Mouse (Mus musculus): Measurements from ENCODE around the gene Klhl2.
A peak's percentile ranks its signal among the peaks of the same experiment; 100 is the strongest.

Gene Klhl2

DNA sequence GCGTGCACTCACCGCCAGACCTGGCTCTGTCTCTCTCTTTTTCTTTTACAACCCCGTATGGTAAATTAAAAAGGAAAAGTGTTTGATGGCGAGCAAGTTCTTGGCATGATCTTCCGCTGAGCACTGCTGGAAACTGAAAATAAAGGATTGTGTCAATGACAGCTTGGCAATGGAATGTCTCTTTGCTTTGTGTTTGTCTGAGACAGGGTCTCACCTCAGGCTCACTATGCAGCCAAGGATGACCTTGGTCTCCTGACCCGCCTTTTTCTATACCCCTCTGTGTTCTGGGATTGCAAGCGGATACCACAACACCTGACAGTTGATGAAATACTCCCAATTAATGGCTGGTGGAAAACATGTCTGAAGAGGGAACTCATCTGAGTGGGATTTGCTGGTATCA, 80.2 kb downstream of the Klhl2 start:
- DNase-seq (ENCODE audit: low read depth, low spot score) = no peak

DNA sequence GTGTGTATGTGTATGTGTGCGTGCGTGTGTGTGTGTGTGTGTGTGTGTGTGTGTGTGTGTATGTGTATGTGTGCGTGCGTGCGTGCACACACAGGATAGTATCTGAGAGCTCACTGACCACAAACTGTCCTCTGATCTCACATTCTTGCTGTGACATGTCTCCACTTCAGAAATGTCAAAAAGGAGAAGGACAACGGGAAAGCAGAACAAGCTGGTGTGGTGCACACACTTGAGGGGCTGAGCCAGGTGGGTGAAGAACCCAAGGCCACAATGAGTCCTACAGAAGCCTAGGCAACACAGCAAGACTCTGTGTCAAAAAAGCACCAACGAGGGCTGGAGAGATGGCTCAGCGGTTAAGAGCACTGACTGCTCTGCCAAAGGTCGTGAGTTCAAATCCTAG, 81.2 kb downstream of the Klhl2 start:
- DNase-seq (ENCODE audit: low read depth, low spot score) = no peak

DNA sequence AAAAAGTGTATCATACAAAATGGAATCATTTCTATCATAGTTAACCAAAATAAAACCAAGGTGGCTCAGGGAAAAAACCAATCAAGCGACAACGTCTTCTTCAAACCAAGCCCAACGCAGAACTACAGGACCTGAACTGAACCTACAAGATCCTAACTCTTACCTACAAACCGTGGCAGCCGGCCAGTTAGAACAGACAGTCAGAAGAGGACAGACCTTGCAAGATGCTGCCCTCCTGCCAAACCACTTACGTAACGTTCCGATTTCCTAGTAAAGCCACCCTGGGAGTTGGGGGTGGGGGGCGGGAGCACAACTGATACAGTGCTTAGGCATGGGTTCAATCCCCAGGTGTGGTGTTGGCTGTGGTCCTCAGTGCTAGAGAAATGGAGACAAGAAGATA, 82.8 kb downstream of the Klhl2 start:
- DNase-seq (ENCODE audit: low read depth, low spot score) = no peak

DNA sequence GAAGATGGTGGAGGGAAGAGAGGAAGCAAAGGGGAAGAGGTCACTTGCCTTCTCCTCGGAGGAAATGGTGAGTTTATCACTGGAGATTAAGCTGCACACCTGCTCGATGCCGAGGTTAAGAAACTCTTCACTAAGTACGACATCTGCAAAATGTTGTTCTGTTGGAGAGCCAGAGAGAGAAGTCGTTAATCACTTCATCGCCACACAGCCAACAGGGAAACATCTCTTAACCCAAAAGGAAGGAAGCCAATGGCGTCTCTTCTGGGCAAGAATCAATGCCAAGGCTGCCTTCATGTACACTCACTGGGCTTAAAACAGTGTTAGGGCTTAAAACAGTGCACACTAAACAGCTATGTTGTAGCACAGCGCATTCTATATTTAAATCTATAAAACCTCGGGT, 85.7 kb downstream of the Klhl2 start:
- DNase-seq (ENCODE audit: low read depth, low spot score) = no peak

DNA sequence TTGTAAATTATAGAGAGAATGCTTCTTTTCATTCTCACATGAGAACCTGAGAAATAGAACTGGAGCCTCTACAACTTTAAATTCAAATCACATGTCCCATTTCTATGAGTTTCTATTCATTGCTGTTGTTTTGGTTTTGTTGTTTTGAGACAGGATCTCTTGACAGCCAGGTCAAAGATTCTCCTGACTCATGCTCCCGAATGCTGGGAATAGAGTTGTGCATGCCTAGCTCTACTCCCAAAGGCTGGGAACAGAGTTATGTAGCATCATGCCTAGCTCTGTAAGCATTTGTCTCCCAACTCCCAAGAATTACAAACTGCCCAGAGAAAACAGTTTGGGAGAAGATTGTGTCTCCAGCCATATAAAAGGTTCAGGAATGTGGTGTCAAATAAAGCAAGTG, 87.1 kb downstream of the Klhl2 start:
- DNase-seq (ENCODE audit: low read depth, low spot score) = no peak

DNA sequence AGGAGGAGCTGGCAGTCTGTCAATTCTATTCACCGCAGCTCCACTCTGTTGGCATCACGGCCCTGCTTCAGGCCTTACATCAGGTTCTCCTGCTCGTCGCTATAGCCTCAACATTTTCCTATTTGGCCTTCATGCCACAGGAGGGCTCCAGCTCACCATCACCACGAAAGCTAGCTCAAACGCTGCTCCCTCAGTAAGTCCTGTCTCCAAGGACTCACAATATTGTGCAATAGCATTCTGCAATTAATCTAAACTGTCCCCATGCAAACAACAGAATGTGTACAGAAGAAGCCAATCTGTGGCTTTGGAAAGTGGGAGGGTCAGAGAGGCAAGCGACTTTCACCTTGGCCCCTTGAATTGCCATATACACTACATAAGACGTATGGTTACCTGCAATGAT, 88.4 kb downstream of the Klhl2 start:
- DNase-seq (ENCODE audit: low read depth, low spot score) = no peak

DNA sequence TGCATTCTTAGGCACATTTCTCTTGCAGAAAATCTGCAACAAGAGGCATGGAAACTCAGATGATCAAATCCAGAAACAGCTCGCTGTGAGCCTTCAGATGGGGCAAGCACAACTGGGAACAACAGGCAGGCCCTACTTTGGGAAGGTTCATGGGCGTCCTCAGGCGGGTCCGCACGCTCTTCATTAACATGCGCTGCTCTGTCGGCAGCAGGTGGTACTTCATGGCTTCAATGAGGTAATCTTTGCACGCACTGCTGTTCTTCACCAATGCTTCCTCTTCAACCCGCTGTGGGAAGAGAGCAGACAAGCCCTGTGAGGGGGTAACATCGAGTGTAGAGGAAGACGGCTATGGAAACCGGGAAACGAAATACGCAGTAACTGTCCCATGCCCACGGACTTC, 91.9 kb downstream of the Klhl2 start:
- DNase-seq (ENCODE audit: low read depth, low spot score) = peak; percentile 39

DNA sequence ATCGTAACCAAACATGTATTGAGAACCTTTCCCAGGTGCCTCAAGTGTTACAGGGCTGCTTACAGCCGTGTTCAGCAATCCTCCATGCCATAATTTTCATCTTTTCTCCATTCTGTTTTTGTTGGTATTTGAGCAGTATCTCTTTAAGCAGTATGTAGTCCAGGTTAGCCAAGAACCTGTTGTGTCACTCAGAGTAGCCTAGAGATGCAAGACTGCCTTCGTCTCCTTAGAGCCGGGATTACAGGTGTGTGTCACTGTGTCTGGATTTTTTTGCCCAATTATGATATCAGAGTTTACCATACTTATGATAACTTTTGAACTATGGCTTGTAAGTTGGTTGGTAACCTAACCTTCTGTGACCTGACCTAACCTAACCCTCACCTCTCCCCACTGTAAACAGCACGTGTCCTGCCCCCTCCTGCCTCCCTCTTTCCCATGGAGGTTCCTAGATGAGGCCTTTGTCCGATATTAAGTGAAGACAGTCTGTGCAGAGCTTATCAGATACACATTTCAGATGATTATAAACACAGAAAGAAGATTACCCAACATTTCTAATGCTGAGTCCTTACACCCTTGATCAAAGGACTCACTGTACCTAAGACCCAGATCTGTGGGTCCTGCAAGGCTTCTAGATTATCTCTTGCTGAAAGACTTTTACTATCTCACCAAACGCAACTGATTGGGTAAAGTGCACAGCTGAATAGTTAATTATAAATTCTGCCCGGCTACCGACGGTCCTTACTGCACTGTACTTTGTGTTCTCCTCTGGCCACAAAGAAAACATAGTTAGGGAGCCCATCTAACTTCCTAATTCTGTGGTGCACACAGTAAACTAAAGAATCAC, 103.4 kb downstream of the Klhl2 start:
- DNase-seq (ENCODE audit: low read depth, low spot score) = no peak

DNA sequence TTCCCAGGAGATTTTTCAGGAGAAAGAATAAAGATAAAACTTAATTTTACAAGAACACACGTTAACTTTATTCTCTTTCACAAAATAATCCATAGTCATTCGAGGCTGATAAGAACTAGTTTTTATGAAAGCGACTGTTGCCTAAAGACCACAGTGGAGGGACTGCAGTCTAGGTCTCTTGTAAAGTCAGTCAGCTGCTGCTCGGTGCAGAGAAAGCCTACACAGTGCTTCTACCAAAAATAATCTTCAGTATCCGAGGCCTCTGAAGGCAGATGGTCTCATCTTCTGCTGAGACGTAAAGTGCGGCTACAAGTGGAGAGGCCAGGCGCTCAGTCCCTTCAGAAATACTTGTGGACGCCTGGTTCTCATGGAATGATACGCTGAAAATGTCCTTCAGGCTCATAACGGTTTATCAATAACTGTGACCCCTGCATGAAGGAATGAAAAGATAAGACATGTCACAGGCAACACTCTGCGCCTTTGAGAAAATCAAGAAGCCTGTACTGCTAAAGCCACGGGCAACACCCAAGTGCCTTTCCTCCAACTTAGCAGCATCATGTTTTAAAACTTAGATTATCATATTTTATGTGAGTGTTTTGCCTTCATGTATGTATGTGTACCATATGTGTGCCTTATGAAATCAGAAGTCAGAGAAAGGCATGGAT, 109.1 kb downstream of the Klhl2 start:
- DNase-seq (ENCODE audit: low read depth, low spot score) = no peak

DNA sequence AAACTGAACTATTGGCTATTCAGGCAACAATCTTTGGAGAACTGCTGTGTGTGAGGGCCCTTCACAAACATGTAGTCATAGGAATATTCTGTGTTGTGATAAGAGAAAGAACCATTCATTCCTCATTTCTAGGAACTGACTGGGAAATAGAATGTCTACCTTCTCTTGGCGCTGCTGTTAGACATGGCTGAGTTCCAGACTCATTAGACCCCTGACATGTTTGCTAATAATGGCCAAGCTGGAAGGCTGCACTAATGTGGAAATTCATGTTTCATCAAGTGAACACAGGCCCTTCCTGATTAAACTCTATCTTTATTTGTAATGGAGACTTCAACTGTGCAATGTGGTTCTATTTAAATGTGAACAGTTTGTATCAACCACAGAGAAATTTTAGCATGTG, 110.9 kb downstream of the Klhl2 start:
- no peak for DNase-seq (ENCODE audit: low read depth, low spot score)

DNA sequence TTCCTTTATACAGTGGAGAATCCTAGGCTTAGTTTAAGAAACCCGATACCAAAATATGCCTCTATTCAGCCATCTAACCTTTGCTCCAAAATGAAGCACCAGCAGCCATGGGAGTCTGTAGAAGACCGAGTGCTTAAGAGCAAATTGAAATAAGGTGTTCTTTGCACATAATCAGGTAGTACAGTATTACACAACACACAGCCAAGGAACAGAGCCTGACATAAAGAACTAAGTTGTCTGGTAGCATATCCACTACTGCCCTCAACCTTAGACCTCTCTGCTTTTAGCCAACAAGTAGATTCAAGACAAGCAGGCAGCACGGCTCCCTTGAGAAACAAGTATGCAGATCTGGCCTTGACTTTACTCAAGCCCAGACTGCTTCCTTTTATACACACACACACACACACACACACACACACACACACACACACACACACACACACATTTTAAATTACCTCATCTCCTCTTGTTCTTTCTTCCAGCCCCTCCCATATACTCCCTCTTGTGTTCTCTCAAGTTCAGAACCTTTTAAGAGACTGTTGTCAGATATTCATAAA, 113.0 kb downstream of the Klhl2 start:
- DNase-seq (ENCODE audit: low read depth, low spot score) = no peak

DNA sequence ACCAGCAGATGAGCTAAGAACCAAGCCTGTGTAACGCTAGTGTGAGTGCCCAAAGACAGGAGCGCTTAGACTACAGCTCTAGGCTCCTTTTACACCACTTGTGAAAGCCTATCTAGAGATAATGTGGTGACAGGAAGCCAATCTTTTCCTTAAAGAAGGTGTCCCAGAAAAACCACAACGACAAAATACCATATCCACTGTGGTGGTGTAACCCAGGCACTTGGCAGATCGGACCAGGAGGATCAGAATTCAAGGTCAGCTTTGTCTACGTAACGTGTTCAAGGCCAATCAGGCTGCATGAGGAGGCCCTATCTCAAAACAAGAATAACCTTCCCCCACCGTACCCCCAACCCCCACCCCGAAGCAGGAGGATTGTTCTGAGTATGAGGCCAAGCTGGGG, 114.7 kb downstream of the Klhl2 start:
- no peak for DNase-seq (ENCODE audit: low read depth, low spot score)

DNA sequence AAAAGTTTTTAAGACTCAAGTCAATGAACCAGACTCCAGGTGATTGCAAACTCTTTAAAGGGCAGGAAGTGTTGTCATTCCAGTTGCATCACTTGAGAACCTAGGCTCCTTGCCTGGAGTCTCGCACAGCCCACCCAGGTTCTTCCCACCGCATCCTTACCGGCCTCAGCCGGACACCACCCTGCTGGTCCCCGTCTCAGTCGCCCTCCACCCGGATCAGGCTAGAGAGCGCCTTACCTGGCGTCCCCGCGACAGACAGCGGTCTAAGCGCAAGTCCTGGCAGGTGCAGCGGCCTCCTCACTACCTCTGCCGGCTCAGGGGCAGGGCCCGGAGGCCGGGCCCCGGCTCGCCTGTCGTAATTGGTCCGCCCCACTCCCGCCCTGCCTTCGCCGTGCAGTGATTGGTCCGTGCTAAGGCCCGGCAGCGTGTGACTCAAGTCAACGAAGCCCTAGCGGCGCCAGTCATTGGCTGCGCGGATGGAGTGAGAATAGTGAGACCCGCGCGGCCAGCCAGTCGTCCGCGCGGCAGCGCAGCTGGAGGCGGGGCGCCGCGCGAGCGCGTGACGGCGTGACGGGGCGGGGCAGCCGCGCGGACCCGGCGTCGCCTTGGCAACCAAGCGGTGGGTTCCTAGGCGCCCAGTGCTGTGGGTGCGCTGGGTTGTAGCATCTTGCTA, 116.4 kb downstream of the Klhl2 start, which contains the start of gene Msmo1:
TSS of gene Msmo1 (minus strand) at position 522 of the 673 bp plus-strand sequence.
- DNase-seq (ENCODE audit: low read depth, low spot score) = peak; percentile 99

DNA sequence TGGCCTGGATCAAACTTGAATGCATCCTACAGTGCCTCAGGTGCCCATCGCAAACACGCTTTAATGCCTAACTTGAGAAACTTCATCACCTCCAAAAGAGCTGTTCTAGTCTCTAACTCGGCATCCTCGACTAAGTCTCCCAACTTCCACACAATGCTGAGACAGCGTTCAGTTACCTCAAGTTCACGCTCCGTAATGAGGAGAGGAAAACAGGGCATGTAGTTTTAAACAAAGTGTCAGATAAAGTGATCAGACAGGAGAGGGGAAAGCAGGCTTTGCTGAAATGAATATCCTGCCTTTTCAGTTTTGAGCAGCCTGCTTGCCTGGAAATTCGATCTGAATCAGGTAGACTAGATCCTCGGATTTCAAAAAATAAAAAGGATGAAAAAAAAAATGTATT, 117.2 kb downstream of the Klhl2 start:
- DNase-seq (ENCODE audit: low read depth, low spot score) = no peak

DNA sequence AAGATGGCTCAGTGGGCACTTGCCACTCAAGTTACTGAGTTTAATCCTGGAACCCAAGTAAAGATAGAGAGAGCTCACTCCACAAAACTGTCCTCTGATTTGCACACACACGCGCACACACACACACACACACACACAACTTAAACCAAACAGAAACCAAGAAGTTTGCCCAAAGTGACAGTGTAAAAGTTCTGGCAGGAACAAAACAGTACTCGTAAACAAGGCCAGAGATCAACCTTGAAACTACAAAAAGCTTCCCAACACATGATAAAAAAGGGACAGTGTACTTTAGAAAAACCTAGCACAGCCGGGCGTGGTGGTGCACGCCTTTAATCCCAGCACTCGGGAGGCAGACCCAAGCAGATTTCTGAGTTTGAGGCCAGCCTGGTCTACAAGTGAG, 121.7 kb downstream of the Klhl2 start:
- DNase-seq (ENCODE audit: low read depth, low spot score) = no peak

DNA sequence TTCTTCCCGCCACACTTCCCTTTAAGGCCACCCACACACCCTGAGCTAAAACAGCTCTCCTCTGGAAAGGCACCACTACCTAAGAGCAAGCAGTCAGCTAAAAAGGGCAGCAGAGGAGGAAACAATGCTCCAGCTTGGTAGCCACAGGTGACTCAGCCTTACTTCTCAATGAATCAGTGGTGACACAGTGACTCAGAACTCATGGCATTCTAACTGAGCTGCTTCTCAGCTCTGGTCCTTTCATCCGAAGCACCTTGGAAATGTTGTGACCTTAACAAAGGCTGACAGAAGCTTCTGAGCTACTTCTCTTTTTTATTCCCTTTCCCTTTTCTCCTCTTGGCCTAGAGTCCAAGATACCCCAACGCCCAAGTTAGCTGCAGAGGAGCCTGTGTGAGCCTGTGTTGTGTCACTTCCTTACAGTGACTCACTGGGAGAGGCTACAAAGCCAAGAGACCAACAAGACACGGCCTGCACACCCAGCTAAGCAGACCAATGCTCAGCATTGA, 123.6 kb downstream of the Klhl2 start:
- DNase-seq (ENCODE audit: low read depth, low spot score) = no peak

DNA sequence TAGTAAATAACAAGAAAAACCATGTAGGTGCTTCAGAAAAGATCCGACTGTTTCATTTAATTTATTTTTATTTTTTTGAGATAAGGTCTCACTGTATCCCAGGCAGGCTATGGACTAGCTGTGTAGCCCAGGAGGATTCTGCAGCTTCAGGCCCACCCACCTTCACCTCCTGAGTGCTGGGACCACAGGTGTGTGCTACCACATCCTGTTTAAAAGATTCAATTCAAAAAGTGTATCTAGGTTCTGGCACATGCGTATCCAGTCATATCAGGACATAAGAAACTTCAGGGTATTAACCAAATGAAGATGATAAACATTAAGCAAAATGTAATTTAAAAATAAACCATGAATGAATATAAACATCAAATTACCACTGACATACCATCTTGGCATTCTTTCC, 126.6 kb downstream of the Klhl2 start:
- DNase-seq (ENCODE audit: low read depth, low spot score) = no peak

DNA sequence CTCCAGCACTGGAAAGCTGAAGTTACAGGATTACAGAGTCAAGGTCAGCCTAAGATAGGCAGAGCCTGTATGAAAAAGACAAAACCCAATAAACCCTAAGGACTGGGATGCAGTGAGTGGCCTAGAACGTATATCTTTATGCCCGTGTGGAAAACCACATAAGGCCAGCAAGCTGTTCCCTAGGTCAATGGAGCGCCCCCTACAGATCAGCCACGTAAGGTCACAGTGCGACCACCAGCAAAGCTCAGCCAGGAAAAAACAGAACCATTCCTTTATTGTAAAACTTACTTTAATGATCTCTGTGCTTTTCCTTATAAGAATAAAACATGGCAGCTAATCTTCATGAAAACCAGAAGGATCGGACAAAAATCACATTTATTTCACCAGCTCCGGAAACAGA, 131.9 kb downstream of the Klhl2 start:
- no peak for DNase-seq (ENCODE audit: low read depth, low spot score)

DNA sequence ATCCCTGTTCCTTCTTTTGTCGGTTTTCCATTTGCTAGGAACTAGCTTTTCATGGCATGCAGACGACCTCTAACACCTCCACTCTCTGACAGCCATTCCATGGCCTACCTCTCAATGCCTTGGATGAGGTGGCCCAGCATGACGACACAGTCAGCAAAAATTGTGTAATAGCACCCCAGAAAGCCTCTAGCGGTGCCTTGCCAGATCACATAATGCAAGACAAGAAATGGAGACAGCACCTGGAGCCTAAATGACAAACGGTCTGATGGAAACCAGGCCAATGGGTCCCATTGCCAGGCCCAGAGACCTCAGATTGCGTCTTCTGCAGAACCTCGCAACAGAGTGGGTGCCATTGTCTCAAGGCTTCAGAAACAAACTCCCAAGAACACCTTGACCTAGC, 137.3 kb downstream of the Klhl2 start:
- no peak for DNase-seq (ENCODE audit: low read depth, low spot score)

DNA sequence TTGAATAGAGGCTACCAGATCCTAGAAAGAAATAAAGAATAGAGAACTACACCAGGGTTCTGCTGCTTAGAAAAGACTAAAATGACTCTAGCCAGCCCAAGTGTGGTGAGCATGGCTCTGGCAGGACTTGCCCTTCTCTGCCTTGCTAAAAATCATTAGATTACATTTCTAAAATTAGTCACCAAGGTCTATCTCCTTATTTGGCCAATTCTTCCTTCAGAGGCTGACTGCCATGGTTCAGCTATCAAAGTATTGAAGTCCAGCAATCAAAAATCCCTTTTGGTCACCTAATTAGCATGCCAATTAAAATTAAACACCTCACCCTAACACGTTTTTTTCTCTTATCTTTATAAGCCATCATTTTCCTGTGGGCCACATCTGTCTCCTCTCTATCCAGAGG, 138.3 kb downstream of the Klhl2 start:
- DNase-seq (ENCODE audit: low read depth, low spot score) = no peak

DNA sequence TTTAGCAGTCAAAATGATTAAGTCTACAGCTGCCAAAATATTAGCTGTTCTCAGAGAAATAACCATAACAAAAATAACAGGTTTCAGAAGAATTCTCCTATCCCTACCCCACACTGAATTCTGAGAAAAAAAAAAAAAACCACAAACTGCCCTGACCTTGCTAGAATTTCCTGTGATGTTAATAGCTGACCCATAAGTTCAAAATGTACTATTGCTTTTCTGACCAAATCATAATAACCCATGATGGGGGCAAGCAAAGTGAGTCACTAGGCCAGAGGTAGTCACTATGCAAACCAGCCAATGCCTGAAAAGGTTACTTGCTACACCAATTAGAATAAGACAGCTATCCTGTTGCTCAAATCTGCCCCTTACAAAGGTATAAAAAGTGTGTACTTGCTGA, 142.3 kb downstream of the Klhl2 start:
- DNase-seq (ENCODE audit: low read depth, low spot score) = no peak

DNA sequence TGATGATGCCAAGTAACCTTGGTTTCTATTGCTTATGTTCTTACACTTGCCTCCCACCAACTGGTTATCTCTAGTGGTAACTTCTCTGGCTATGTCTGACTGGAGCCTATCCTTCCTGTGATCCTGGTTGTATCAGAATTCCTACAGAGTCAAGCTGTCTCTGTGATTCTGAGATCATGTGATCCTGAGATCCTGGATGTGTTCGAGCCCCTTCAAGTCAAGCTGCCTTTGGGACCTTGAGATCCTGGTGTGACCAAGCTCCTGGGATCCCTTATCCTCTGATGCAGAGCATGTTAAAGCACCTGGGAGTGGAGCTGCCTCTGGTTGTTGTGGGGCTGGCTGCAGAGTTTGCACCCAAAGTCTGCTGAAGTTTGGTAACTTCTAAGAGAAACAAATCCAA, 146.6 kb downstream of the Klhl2 start:
- no peak for DNase-seq (ENCODE audit: low read depth, low spot score)
